Mouse (Mus musculus) embryo, embryonic 10 days (tissue): ENCODE data around the gene Bri3.
"Not testable (repeated sequence)": the region's sequence is repeated elsewhere in the genome, so short reads cannot be mapped to it uniquely, and the experiment has no call there.

Experiments
- DNase-seq: peaks from one replicate; pipeline ENCODE4 v3.0.0-alpha.2; 2015; ENCODE audit warnings: low spot score

The Bri3 gene

GRCm38 (mm10) chr5:144296090-144296604, 51.9 kb downstream of the Bri3 start:
- no peak for DNase-seq

GRCm38 (mm10) chr5:144303071-144303470, 58.8 kb downstream of the Bri3 start:
- DNase-seq: no peak

GRCm38 (mm10) chr5:144308929-144309328, 64.7 kb downstream of the Bri3 start:
- DNase-seq: no peak

- DNase-seq: no peak
Observed at GRCm38 (mm10) chr5:144312183-144312582, 67.9 kb downstream of the Bri3 start.

- peak; percentile 75 for DNase-seq
Observed at GRCm38 (mm10) chr5:144313335-144313734, 69.1 kb downstream of the Bri3 start.

- DNase-seq: no peak
Observed at GRCm38 (mm10) chr5:144314731-144315494, 70.7 kb downstream of the Bri3 start.

GRCm38 (mm10) chr5:144316442-144316841, 72.2 kb downstream of the Bri3 start:
- no peak for DNase-seq

GRCm38 (mm10) chr5:144317426-144317825, 73.2 kb downstream of the Bri3 start:
- no peak for DNase-seq

GRCm38 (mm10) chr5:144318286-144318685, 74.0 kb downstream of the Bri3 start:
- no peak for DNase-seq

GRCm38 (mm10) chr5:144321681-144322080, 77.4 kb downstream of the Bri3 start:
- DNase-seq: peak; percentile 28

- DNase-seq: no peak
Observed at GRCm38 (mm10) chr5:144322717-144323116, 78.5 kb downstream of the Bri3 start.

GRCm38 (mm10) chr5:144334010-144334409, 89.8 kb downstream of the Bri3 start:
- DNase-seq: no peak

GRCm38 (mm10) chr5:144335357-144335756, 91.1 kb downstream of the Bri3 start:
- DNase-seq: not testable (repeated sequence)

GRCm38 (mm10) chr5:144338787-144339186, 94.5 kb downstream of the Bri3 start:
- DNase-seq: no peak

- no peak for DNase-seq
Observed at GRCm38 (mm10) chr5:144341085-144341484, 96.8 kb downstream of the Bri3 start.

- DNase-seq: no peak
Observed at GRCm38 (mm10) chr5:144344592-144344991, 100.4 kb downstream of the Bri3 start.

- DNase-seq: no peak
Observed at GRCm38 (mm10) chr5:144351185-144351584, 106.9 kb downstream of the Bri3 start.

GRCm38 (mm10) chr5:144352250-144353047, 108.2 kb downstream of the Bri3 start:
- no peak for DNase-seq

- DNase-seq: no peak
Observed at GRCm38 (mm10) chr5:144356776-144357455, 112.7 kb downstream of the Bri3 start.

- DNase-seq: no peak
Observed at GRCm38 (mm10) chr5:144357551-144357880, 113.3 kb downstream of the Bri3 start.

- DNase-seq: peak; percentile 98
Observed at GRCm38 (mm10) chr5:144357881-144358591, 113.8 kb downstream of the Bri3 start, which contains the start of gene Baiap2l1. Gene Baiap2l1, minus strand, starts transcription at chr5:144358112.

GRCm38 (mm10) chr5:144358592-144358917, 114.3 kb downstream of the Bri3 start:
- no peak for DNase-seq
